Mouse (Mus musculus): ENCODE results near the gene Zfp14.

GRCm38 (mm10) chr7:29993340-29993739, 57.8 kb downstream of the Zfp14 start:
- TF ChIP-seq CTCF (IDR thresholded peaks at IDR 0.05; ENCODE audit: low read depth) (no peak), EP300 (IDR thresholded peaks at IDR 0.05; ENCODE audit: low read depth) (no peak)

Data from liver, postnatal 0 days (tissue).